13 mouse cellular contexts compared by ENCODE assay signal in genomic region chr2:61105169-61105568, GRCm38 (mm10).
"Had no signal": no experiment of that assay in that cellular context is flagged by ENCODE, and none has a peak within 500 bp of the region (broad histone marks: within the 10 kb centered on the region; RNA-seq: fewer than 3 reads in every experiment).

No protein-coding gene starts in this region.

- H3K27ac ChIP-seq: kidney, embryonic 15.5 days; limb, embryonic 12.5 days; limb, embryonic 15.5 days; liver, embryonic 12.5 days; liver, embryonic 15.5 days; macrophage; midbrain, embryonic 13.5 days had no signal

- ATAC-seq: liver, embryonic 12.5 days; midbrain, embryonic 13.5 days had no signal

- H3K4me3 ChIP-seq: kidney, embryonic 15.5 days; limb, embryonic 12.5 days; limb, embryonic 15.5 days; liver, embryonic 12.5 days; liver, embryonic 15.5 days; midbrain, embryonic 13.5 days had no signal

- H3K4me2 ChIP-seq: kidney, embryonic 15.5 days; limb, embryonic 12.5 days; limb, embryonic 15.5 days; liver, embryonic 12.5 days; liver, embryonic 15.5 days; midbrain, embryonic 13.5 days had no signal

- H3K9ac ChIP-seq: kidney, embryonic 15.5 days; limb, embryonic 12.5 days; limb, embryonic 15.5 days; liver, embryonic 12.5 days; liver, embryonic 15.5 days; midbrain, embryonic 13.5 days had no signal

- H3K4me1 ChIP-seq: limb, embryonic 12.5 days; limb, embryonic 15.5 days; liver, embryonic 15.5 days; midbrain, embryonic 13.5 days had no signal

- H3K27me3 ChIP-seq: kidney, embryonic 15.5 days; limb, embryonic 12.5 days; limb, embryonic 15.5 days; liver, embryonic 12.5 days; liver, embryonic 15.5 days; midbrain, embryonic 13.5 days had no signal

- DNase-seq: kidney, adult 8-10 months; kidney, postnatal 14 days; kidney, postnatal 4 days; left cerebral cortex, postnatal 4 days; thymus, adult 18-20 months; thymus, postnatal 36 days had no signal

- H3K9me3 ChIP-seq: kidney, embryonic 15.5 days; limb, embryonic 12.5 days; limb, embryonic 15.5 days; liver, embryonic 12.5 days; liver, embryonic 15.5 days; midbrain, embryonic 13.5 days had no signal

- H3K36me3 ChIP-seq: kidney, embryonic 15.5 days; limb, embryonic 12.5 days; limb, embryonic 15.5 days; liver, embryonic 12.5 days; liver, embryonic 15.5 days; midbrain, embryonic 13.5 days had no signal
